Mouse (Mus musculus) lung, postnatal 0 days (tissue): ENCODE results near the gene Gm49366.

ENCODE experiments used
- CTCF ChIP-seq: IDR thresholded peaks from 2 replicates; pipeline ENCODE4 v1.5.1; 2016; ENCODE audit warnings: antibody characterized with exemption, mild to moderate bottlenecking
- EP300 ChIP-seq: IDR thresholded peaks from 2 replicates; pipeline ENCODE4 v1.6.1; 2016; ENCODE audit warnings: antibody characterized with exemption, mild to moderate bottlenecking, control low read depth

DNA sequence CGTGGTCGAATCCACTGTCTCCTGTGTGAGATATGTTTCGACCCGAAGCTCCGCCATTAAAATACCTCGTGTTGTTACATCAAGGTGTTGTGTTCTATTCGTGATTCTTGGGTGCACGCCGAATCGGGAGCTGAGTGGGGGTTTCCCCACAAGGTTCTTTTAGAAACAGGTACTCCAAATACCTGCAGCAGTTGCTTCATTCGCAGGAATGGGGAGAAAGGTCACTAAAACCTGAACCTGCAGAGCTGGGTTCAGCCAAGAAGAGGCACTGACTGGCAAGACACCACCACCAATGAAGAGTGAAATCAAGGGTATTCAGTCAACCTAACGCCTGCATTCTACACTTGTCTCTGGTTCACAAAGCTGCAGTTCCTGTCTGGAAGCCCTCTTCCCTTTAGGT, 30.5 kb upstream of the Gm49366 start:
- no peak for TF ChIP-seq CTCF
- peak; percentile 78 for TF ChIP-seq EP300
